Mouse (Mus musculus): ENCODE measurements around the gene Lmo1. TPM values are rescaled to one million over a fixed set of nuclear protein-coding genes. Genes with fewer than 3 reads are reported as not detected.

Lmo1 gene
- polyA plus RNA-seq (2012; rRNA removed; ENCODE audit: low replicate concordance) = 28.8 and 37.2 TPM in 2 replicates

GRCm38 (mm10) chr7:109174949-109175669, at the start of gene Lmo1:
TSS of gene Lmo1 (minus strand) at chr7:109175207.

Other genes with a start within 250 kb of the Lmo1 start
- 0.24 and 0.47 TPM in 2 replicates for gene Nlrp10, start 245.0 kb downstream of the Lmo1 start, polyA plus RNA-seq (2012; rRNA removed; ENCODE audit: low replicate concordance)
- 131 and 285 TPM in 2 replicates for gene Eif3f, start 240.8 kb downstream of the Lmo1 start, polyA plus RNA-seq (2012; rRNA removed; ENCODE audit: low replicate concordance)
- 2.0 and 2.1 TPM in 2 replicates for gene Tub, start 224.9 kb downstream of the Lmo1 start, polyA plus RNA-seq (2012; rRNA removed; ENCODE audit: low replicate concordance)
- gene Ric3, start 91.9 kb downstream of the Lmo1 start, polyA plus RNA-seq (2012; rRNA removed; ENCODE audit: low replicate concordance) = 1.7 and 2.2 TPM in 2 replicates

Measured in mammary gland, adult 2 months (tissue).